Mouse (Mus musculus) liver, postnatal 0 days (tissue): ENCODE measurements around the gene Hmcn1. TPM values are rescaled to one million over a fixed set of nuclear protein-coding genes. Genes with fewer than 3 reads are reported as not detected.
A peak's percentile ranks its signal among the peaks of the same experiment; 100 is the strongest.

Source experiments
- ATAC-seq: fragments of 200-750 bp; cut with Nextera tagmentation; 2 replicates; pipeline ENCODE4 v1.8.0; 2017; ENCODE audit warnings: mild to moderate bottlenecking, moderate library complexity
- DNase-seq: peaks from one replicate; pipeline ENCODE4 v3.0.0-alpha.2; 2016
- H3K27ac ChIP-seq: fragments of 300-500 bp; sonication (generic); 2 replicates; pipeline ENCODE4 v1.5.1; 2014; ENCODE audit warnings: antibody characterized with exemption, moderate library complexity, mild to moderate bottlenecking, low read depth
- H3K27me3 ChIP-seq: fragments of 300-500 bp; sonication (generic); 2 replicates; pipeline ENCODE4 v1.6.1; 2014; ENCODE audit warnings: low read length, control low read depth, mixed read lengths; ENCODE audit not compliant: insufficient read depth
- H3K36me3 ChIP-seq: fragments of 300-500 bp; sonication (generic); replicated peaks from 2 replicates; pipeline ENCODE4 v1.6.1; 2014; ENCODE audit warnings: mild to moderate bottlenecking, control low read depth, low read length, moderate library complexity, mixed read lengths; ENCODE audit not compliant: insufficient read depth
- H3K4me1 ChIP-seq: fragments of 300-500 bp; sonication (generic); 2 replicates; pipeline ENCODE4 v1.6.1; 2014; ENCODE audit warnings: antibody characterized with exemption, mild to moderate bottlenecking, control low read depth; ENCODE audit not compliant: insufficient read depth
- H3K4me2 ChIP-seq: fragments of 300-500 bp; sonication (generic); 2 replicates; pipeline ENCODE4 v1.6.1; 2014; ENCODE audit warnings: low read depth, mild to moderate bottlenecking, low read length, moderate library complexity, mixed read lengths
- H3K4me3 ChIP-seq: fragments of 300-500 bp; sonication (generic); 2 replicates; pipeline ENCODE4 v1.5.1; 2014; ENCODE audit warnings: low read depth, low read length
- H3K9ac ChIP-seq: fragments of 300-500 bp; sonication (generic); replicated peaks from 2 replicates; pipeline ENCODE4 v1.6.1; 2014; ENCODE audit warnings: mild to moderate bottlenecking, moderate library complexity
- H3K9me3 ChIP-seq: fragments of 300-500 bp; sonication (generic); 2 replicates; pipeline ENCODE4 v1.6.1; 2016; ENCODE audit warnings: mild to moderate bottlenecking, control low read depth, low read length, mixed read lengths
- CTCF ChIP-seq: sonication (generic); IDR thresholded peaks from 2 replicates; pipeline ENCODE4 v1.5.1; 2016; ENCODE audit warnings: antibody characterized with exemption, low read depth
- EP300 ChIP-seq: IDR thresholded peaks from 2 replicates; pipeline ENCODE4 v1.6.1; 2016; ENCODE audit warnings: antibody characterized with exemption, low read depth, mild to moderate bottlenecking
- WGBS: fragments of 180-500 bp; shearing (Covaris S2); extraction: QIAGEN DNeasy Blood & Tissue Kit; methylation state at CpG from one replicate; pipeline ENCODE4 v1.1.7; 2014; ENCODE audit not compliant: insufficient replicate concordance; 5-methylcytosine and 5-hydroxymethylcytosine counted together
- polyA plus RNA-seq: library from polyadenylated mRNA; unstranded; fragments of >200 nt; fragmentation: Nextera tagmentation; extraction: Ambion mirVana; gene quantifications from 2 replicates; pipeline ENCODE4 v1.2.1, GENCODE M21; 2015

Hmcn1 gene
- polyA plus RNA-seq, 1 experiment from 2014 or later, result 2.4 TPM

DNA sequence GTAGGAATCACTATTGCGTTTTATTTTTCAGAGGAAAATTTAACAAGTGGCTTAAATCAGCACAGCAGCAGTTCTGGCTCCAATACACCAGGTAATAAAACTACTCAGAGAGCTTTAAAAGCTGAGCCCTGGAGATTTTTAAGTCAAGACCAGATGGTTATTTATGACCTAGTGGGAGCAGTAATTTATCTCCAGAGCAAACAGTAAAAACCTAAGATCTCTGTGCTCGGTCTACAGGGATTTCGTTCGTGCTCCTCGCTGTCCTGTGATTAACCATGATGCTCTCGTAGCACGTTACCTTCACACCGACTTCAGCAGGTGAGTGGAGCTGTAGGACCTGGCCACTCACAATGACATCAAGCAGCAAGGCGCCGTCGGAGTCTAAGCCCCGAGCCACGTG, 399.6 kb downstream of the Hmcn1 start:
- no peak for DNase-seq
- TF ChIP-seq CTCF (no peak), EP300 (no peak)
- Histone ChIP-seq H3K4me3 (no peak overlapping the region), H3K27ac (no peak overlapping the region), H3K4me1 (no peaks in the 10 kb centered on the region), H3K9ac (no peak overlapping the region), H3K27me3 (no peaks in the 10 kb centered on the region), H3K36me3 (no peaks in the 10 kb centered on the region), H3K4me2 (no peak overlapping the region), H3K9me3 (no peaks in the 10 kb centered on the region)
- WGBS, result 84% methylated on average over 13 of the region's 13 CpGs
- no peak for ATAC-seq

GRCm38 (mm10) chr1:150591253-150591652, 402.0 kb downstream of the Hmcn1 start:
- H3K27me3 ChIP-seq, result no peaks in the 10 kb centered on the region
- no peaks in the 10 kb centered on the region for H3K9me3 ChIP-seq
- ATAC-seq (no peak), DNase-seq (peak; percentile 54)
- no peak overlapping the region for H3K27ac ChIP-seq
- WGBS, result 23% methylated on average over 2 of the region's 2 CpGs
- no peaks in the 10 kb centered on the region for H3K4me1 ChIP-seq
- peak; percentile 76 for TF ChIP-seq CTCF
- TF ChIP-seq EP300, result no peak
- no peak overlapping the region for H3K4me2 ChIP-seq
- no peaks in the 10 kb centered on the region for H3K36me3 ChIP-seq
- H3K9ac ChIP-seq, result no peak overlapping the region
- H3K4me3 ChIP-seq, result no peak overlapping the region

GRCm38 (mm10) chr1:150587410-150587809, 405.8 kb downstream of the Hmcn1 start:
- H3K4me3 ChIP-seq, result no peak overlapping the region
- H3K36me3 ChIP-seq, result no peaks in the 10 kb centered on the region
- no peaks in the 10 kb centered on the region for H3K27me3 ChIP-seq
- TF ChIP-seq EP300, result no peak
- no peak for TF ChIP-seq CTCF
- no peaks in the 10 kb centered on the region for H3K9me3 ChIP-seq
- H3K9ac ChIP-seq, result no peak overlapping the region
- no peak overlapping the region for H3K27ac ChIP-seq
- H3K4me1 ChIP-seq, result peaks cover 6% of the 10 kb centered on the region; the same call in 1 of the 2 replicates
- H3K4me2 ChIP-seq, result no peak overlapping the region
- no peak for DNase-seq
- no peak for ATAC-seq

DNA sequence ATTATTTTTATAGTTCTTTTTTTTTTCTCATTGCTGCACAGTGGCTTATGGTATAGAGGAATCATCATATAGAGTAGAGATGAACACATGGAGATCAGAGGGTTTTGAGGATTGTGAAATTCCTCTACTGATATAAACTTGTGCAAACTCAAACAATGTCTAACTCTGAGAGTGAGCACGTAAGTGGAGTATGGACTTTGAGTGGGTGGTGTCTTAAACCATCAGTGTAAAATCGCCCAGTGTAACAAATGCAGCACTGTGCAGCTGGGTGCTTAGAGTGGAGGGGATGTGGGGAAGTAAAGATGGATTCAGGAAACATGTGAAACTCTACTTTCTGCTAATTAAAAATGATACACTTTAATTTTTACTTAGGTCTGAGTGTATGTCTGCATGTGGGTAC, 408.8 kb downstream of the Hmcn1 start:
- Histone ChIP-seq H3K4me2 (no peak overlapping the region), H3K9me3 (no peaks in the 10 kb centered on the region), H3K27me3 (no peaks in the 10 kb centered on the region), H3K4me3 (no peak overlapping the region), H3K4me1 (peaks cover 6% of the 10 kb centered on the region; the same call in 1 of the 2 replicates), H3K27ac (no peak overlapping the region), H3K36me3 (no peaks in the 10 kb centered on the region), H3K9ac (no peak overlapping the region)
- ATAC-seq, result no peak
- DNase-seq, result no peak
- no peak for TF ChIP-seq CTCF
- TF ChIP-seq EP300, result no peak
- 58% methylated on average over 2 of the region's 2 CpGs for WGBS

DNA sequence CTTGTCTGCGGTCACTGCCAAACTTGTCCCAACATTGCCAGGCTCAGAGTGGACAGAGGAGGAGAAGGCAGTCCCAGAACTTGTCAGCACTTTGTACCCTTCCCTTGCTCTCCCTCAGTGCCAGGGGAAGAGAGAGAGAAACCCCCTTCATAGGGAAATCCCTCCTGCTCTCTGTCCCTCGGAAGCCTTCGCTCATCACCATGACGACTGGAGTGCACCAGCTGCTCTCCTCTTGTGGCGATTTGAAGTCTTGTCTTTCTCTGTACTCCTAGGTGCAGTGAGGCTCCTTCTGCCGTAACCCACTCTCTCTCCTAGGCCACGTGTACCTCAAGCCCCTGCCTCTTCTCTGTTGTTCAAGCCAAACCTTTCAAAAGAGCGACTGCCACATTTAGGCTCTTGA, 409.5 kb downstream of the Hmcn1 start:
- H3K27me3 ChIP-seq, result no peaks in the 10 kb centered on the region
- H3K4me2 ChIP-seq, result no peak overlapping the region
- H3K9me3 ChIP-seq, result no peaks in the 10 kb centered on the region
- H3K9ac ChIP-seq, result no peak overlapping the region
- no peak for TF ChIP-seq EP300
- TF ChIP-seq CTCF, result no peak
- H3K27ac ChIP-seq, result no peak overlapping the region
- no peaks in the 10 kb centered on the region for H3K36me3 ChIP-seq
- no peak for DNase-seq
- peaks cover 6% of the 10 kb centered on the region; the same call in 1 of the 2 replicates for H3K4me1 ChIP-seq
- ATAC-seq, result no peak
- WGBS, result 58% methylated on average over 8 of the region's 8 CpGs
- no peak overlapping the region for H3K4me3 ChIP-seq

GRCm38 (mm10) chr1:150580561-150580960, 412.7 kb downstream of the Hmcn1 start:
- DNase-seq (no peak), ATAC-seq (no peak)
- 58% methylated on average over 7 of the region's 7 CpGs for WGBS
- H3K9ac ChIP-seq, result no peak overlapping the region
- H3K27ac ChIP-seq, result no peak overlapping the region
- no peak overlapping the region for H3K4me2 ChIP-seq
- no peak overlapping the region for H3K4me3 ChIP-seq
- no peaks in the 10 kb centered on the region for H3K9me3 ChIP-seq
- no peaks in the 10 kb centered on the region for H3K36me3 ChIP-seq
- no peak for TF ChIP-seq EP300
- TF ChIP-seq CTCF, result no peak
- peaks cover 6% of the 10 kb centered on the region; the same call in 1 of the 2 replicates for H3K4me1 ChIP-seq
- H3K27me3 ChIP-seq, result no peaks in the 10 kb centered on the region

DNA sequence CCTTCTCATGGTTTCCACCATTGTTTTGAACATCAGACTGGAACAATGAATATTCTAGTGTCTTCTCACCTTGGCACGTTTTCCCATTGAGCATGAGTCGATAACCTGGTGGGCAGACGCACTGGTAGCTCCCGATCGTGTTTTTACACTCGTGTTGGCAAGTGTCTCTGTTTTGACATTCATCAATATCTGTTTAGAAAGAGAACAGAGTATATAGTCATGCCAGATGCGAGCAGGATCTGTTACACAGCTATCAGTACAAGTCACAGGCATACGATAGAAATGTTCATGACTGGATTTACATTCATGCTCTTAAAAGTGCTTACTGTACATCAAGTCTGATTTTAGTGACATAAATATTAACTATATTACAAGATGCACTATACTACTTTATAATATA, 419.8 kb downstream of the Hmcn1 start:
- no peak overlapping the region for H3K4me3 ChIP-seq
- H3K4me2 ChIP-seq, result no peak overlapping the region
- no peaks in the 10 kb centered on the region for H3K4me1 ChIP-seq
- DNase-seq (no peak), ATAC-seq (no peak)
- no peak overlapping the region for H3K27ac ChIP-seq
- WGBS, result 86% methylated on average over 8 of the region's 8 CpGs
- no peaks in the 10 kb centered on the region for H3K9me3 ChIP-seq
- H3K9ac ChIP-seq, result no peak overlapping the region
- no peak for TF ChIP-seq CTCF
- TF ChIP-seq EP300, result no peak
- H3K27me3 ChIP-seq, result no peaks in the 10 kb centered on the region
- H3K36me3 ChIP-seq, result no peaks in the 10 kb centered on the region
